Mouse (Mus musculus): ENCODE measurements at regions not wholly inside any gene's neighbourhood (a gene's known extent, or its start where the extent isn't known, plus 50 kb on each side); places are given as distances from the start of the nearest gene placed in this dataset.

- no peak overlapping the region for H3K4me3 ChIP-seq
- ATAC-seq (ENCODE audit: low FRiP score), result no peak
- no peaks in the 10 kb centered on the region for H3K27me3 ChIP-seq
- no peak overlapping the region for H3K27ac ChIP-seq
- no peaks in the 10 kb centered on the region for H3K9me3 ChIP-seq (replicated peaks)
- 62% methylated on average over 5 of the region's 5 CpGs for WGBS
- no peak overlapping the region for H3K9ac ChIP-seq
- no peak overlapping the region for H3K4me2 ChIP-seq (replicated peaks)
- H3K4me1 ChIP-seq, result no peaks in the 10 kb centered on the region
- no peaks in the 10 kb centered on the region for H3K36me3 ChIP-seq
Measured at GRCm38 (mm10) chr3:41346863-41347262, 208.7 kb upstream of the Jade1 start.

GRCm38 (mm10) chr3:41343431-41343830, 212.1 kb upstream of the Jade1 start:
- no peaks in the 10 kb centered on the region for H3K9me3 ChIP-seq (replicated peaks)
- no peak overlapping the region for H3K4me3 ChIP-seq
- no peaks in the 10 kb centered on the region for H3K27me3 ChIP-seq
- no peak overlapping the region for H3K27ac ChIP-seq
- no peaks in the 10 kb centered on the region for H3K4me1 ChIP-seq
- 85% methylated on average over 2 of the region's 2 CpGs for WGBS
- no peaks in the 10 kb centered on the region for H3K36me3 ChIP-seq
- H3K4me2 ChIP-seq (replicated peaks), result no peak overlapping the region
- H3K9ac ChIP-seq, result no peak overlapping the region
- no peak for ATAC-seq (ENCODE audit: low FRiP score)

DNA sequence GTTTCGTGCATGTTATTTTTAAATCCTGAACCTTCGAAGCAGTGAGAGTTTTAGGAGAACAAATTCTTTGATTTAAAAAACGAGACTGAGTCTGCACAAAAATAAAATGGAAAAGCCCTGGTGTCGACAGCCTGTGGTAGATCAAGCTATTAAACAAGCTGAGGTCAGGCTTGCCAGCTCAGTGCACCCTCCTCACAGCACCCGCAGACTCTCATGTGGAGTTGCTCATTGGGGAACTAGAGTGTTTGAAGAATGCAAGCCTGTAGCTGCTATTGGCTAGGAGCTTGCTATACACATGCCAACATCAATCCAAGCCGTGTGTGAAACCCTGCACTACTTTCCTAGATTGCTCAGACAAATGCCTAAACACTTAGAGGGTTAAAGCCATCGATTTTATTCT, 223.1 kb upstream of the Jade1 start:
- WGBS, result 66% methylated on average over 7 of the region's 7 CpGs
- Histone ChIP-seq H3K27me3 (no peaks in the 10 kb centered on the region), H3K4me1 (no peaks in the 10 kb centered on the region), H3K9ac (no peak overlapping the region), H3K4me3 (no peak overlapping the region), H3K27ac (no peak overlapping the region), H3K36me3 (no peaks in the 10 kb centered on the region), H3K9me3 (replicated peaks) (no peaks in the 10 kb centered on the region), H3K4me2 (replicated peaks) (no peak overlapping the region)
- no peak for ATAC-seq (ENCODE audit: low FRiP score)

GRCm38 (mm10) chr3:41330356-41330755, 225.2 kb upstream of the Jade1 start:
- no peak overlapping the region for H3K4me3 ChIP-seq
- no peak overlapping the region for H3K4me2 ChIP-seq (replicated peaks)
- H3K9ac ChIP-seq, result no peak overlapping the region
- no peak for ATAC-seq (ENCODE audit: low FRiP score)
- WGBS, result 83% methylated on average over 5 of the region's 5 CpGs
- no peaks in the 10 kb centered on the region for H3K9me3 ChIP-seq (replicated peaks)
- no peaks in the 10 kb centered on the region for H3K4me1 ChIP-seq
- no peaks in the 10 kb centered on the region for H3K36me3 ChIP-seq
- no peaks in the 10 kb centered on the region for H3K27me3 ChIP-seq
- no peak overlapping the region for H3K27ac ChIP-seq

- 90% methylated on average over 1 of the region's 1 CpGs for WGBS
- Histone ChIP-seq H3K36me3 (no peaks in the 10 kb centered on the region), H3K9me3 (replicated peaks) (no peaks in the 10 kb centered on the region), H3K27ac (no peak overlapping the region), H3K9ac (no peak overlapping the region), H3K4me3 (no peak overlapping the region), H3K4me1 (no peaks in the 10 kb centered on the region), H3K27me3 (no peaks in the 10 kb centered on the region), H3K4me2 (replicated peaks) (no peak overlapping the region)
- ATAC-seq (ENCODE audit: low FRiP score), result no peak
Measured at GRCm38 (mm10) chr3:41328828-41329227, 226.7 kb upstream of the Jade1 start.

GRCm38 (mm10) chr3:41326211-41327104, 229.1 kb upstream of the Jade1 start:
- 87% methylated on average over 12 of the region's 12 CpGs for WGBS
- no peaks in the 10 kb centered on the region for H3K4me1 ChIP-seq
- H3K4me2 ChIP-seq (replicated peaks), result no peak overlapping the region
- no peak overlapping the region for H3K4me3 ChIP-seq
- no peak overlapping the region for H3K27ac ChIP-seq
- ATAC-seq (ENCODE audit: low FRiP score), result no peak
- no peaks in the 10 kb centered on the region for H3K36me3 ChIP-seq
- no peak overlapping the region for H3K9ac ChIP-seq
- H3K9me3 ChIP-seq (replicated peaks), result no peaks in the 10 kb centered on the region
- H3K27me3 ChIP-seq, result no peaks in the 10 kb centered on the region

DNA sequence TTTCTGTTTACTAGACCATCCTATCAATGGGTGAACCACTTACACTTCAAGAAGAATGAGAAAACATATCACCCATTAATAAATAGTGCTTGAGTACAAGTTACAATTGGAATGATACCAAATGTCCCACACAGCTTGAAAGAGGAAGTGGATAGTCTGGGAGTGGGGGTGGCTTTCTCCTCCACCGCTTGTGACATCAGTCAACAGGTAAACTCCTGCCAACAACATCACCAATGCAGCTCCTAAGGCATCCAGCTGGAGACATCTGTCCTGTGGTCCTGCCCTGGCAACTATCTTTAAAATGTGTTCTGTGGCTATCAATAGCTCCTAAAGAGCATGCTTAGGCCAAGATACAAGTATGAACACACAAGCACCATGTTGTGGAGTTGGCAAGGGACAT, 233.7 kb upstream of the Jade1 start:
- Histone ChIP-seq H3K36me3 (no peaks in the 10 kb centered on the region), H3K4me3 (no peak overlapping the region), H3K27me3 (no peaks in the 10 kb centered on the region), H3K9ac (no peak overlapping the region), H3K4me2 (replicated peaks) (no peak overlapping the region), H3K4me1 (no peaks in the 10 kb centered on the region), H3K27ac (no peak overlapping the region), H3K9me3 (replicated peaks) (no peaks in the 10 kb centered on the region)
- ATAC-seq (ENCODE audit: low FRiP score), result no peak
- WGBS, result 93% methylated on average over 1 of the region's 1 CpGs

- no peaks in the 10 kb centered on the region for H3K36me3 ChIP-seq
- no peaks in the 10 kb centered on the region for H3K27me3 ChIP-seq
- H3K4me1 ChIP-seq, result no peaks in the 10 kb centered on the region
- H3K4me2 ChIP-seq (replicated peaks), result no peak overlapping the region
- H3K9me3 ChIP-seq (replicated peaks), result no peaks in the 10 kb centered on the region
- H3K9ac ChIP-seq, result no peak overlapping the region
- ATAC-seq (ENCODE audit: low FRiP score), result no peak
- WGBS, result 58% methylated on average over 5 of the region's 5 CpGs
- no peak overlapping the region for H3K27ac ChIP-seq
- H3K4me3 ChIP-seq, result no peak overlapping the region
Measured at GRCm38 (mm10) chr3:41319214-41319856, 236.2 kb upstream of the Jade1 start.

GRCm38 (mm10) chr3:41318232-41319131, 235.6 kb upstream of the Pgrmc2 start:
- no peak overlapping the region for H3K9ac ChIP-seq
- no peak overlapping the region for H3K27ac ChIP-seq
- no peaks in the 10 kb centered on the region for H3K4me1 ChIP-seq
- ATAC-seq (ENCODE audit: low FRiP score), result no peak
- no peaks in the 10 kb centered on the region for H3K9me3 ChIP-seq (replicated peaks)
- H3K36me3 ChIP-seq, result no peaks in the 10 kb centered on the region
- WGBS, result 68% methylated on average over 12 of the region's 12 CpGs
- no peak overlapping the region for H3K4me3 ChIP-seq
- H3K4me2 ChIP-seq (replicated peaks), result no peak overlapping the region
- no peaks in the 10 kb centered on the region for H3K27me3 ChIP-seq

DNA sequence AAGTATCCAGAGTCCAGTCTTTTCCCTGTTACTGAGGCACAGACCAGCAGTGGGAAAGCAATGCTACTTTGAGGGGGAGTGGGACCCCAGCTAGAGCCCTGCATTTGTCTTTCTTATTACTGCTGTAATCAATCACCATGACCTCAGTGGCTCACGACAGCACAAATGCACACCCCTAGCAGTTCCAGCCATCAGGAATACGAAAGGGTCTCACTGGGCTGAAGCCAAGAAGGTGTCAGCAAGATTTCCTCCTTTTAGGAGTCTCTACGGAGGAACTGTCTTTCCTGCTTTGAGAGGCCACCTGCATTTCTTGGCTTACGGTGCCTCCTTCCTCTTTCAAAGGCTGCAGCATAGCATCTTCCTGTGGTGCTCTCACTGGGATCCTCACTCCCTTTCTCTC, 234.3 kb upstream of the Pgrmc2 start:
- H3K4me2 ChIP-seq (replicated peaks), result no peak overlapping the region

GRCm38 (mm10) chr3:41312492-41312891, 229.6 kb upstream of the Pgrmc2 start:
- H3K27me3 ChIP-seq, result no peaks in the 10 kb centered on the region
- no peak overlapping the region for H3K9ac ChIP-seq
- H3K27ac ChIP-seq, result no peak overlapping the region
- H3K4me3 ChIP-seq, result no peak overlapping the region
- H3K4me2 ChIP-seq (replicated peaks), result no peak overlapping the region
- WGBS, result 93% methylated on average over 6 of the region's 6 CpGs
- no peaks in the 10 kb centered on the region for H3K36me3 ChIP-seq
- no peaks in the 10 kb centered on the region for H3K9me3 ChIP-seq (replicated peaks)
- ATAC-seq (ENCODE audit: low FRiP score), result no peak
- no peaks in the 10 kb centered on the region for H3K4me1 ChIP-seq

More for the DNA sequence above, 234.3 kb upstream of the Pgrmc2 start:
- H3K4me3 ChIP-seq, result no peak overlapping the region
- H3K27me3 ChIP-seq, result no peaks in the 10 kb centered on the region
- no peak for ATAC-seq (ENCODE audit: low FRiP score)
- no peaks in the 10 kb centered on the region for H3K9me3 ChIP-seq (replicated peaks)
- 37% methylated on average over 4 of the region's 4 CpGs for WGBS
- no peaks in the 10 kb centered on the region for H3K4me1 ChIP-seq
- H3K27ac ChIP-seq, result no peak overlapping the region
- no peaks in the 10 kb centered on the region for H3K36me3 ChIP-seq
- no peak overlapping the region for H3K9ac ChIP-seq

DNA sequence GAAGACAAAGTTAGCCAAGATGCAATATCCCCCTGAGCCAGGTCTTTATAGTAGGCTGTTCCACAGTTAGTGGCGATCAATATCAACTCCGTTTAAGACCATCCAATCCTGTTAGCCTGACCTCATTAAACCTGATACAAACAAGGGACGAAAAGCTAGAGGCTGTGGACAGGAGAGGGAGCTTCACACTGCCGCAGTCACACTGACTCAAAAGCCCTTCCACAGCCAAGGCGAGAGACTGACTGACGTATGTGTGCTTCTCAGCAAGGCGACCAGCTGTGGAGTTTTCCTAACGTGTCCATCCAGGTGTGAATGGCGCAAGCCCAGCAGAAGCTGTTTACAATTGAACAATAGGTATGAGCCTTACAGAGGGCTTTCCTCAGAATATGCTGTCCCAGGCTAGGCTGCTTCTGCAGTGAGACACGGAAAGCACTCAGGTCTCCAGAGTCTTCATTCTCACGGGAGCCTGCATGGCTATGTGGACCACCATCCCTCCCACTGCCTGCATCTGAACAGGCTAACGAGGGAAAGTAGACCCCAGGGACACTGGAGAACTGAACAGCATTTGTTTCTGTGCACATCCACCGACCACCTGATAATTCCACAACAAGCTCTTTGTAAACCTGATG, 224.7 kb upstream of the Pgrmc2 start:
- 79% methylated on average over 13 of the region's 13 CpGs for WGBS
- no peak overlapping the region for H3K27ac ChIP-seq
- no peak overlapping the region for H3K9ac ChIP-seq
- no peaks in the 10 kb centered on the region for H3K4me1 ChIP-seq
- H3K9me3 ChIP-seq (replicated peaks), result no peaks in the 10 kb centered on the region
- no peaks in the 10 kb centered on the region for H3K27me3 ChIP-seq
- no peak for ATAC-seq (ENCODE audit: low FRiP score)
- H3K36me3 ChIP-seq, result no peaks in the 10 kb centered on the region
- no peak overlapping the region for H3K4me2 ChIP-seq (replicated peaks)
- no peak overlapping the region for H3K4me3 ChIP-seq

Measured in hindbrain, embryonic 12.5 days (tissue).